In the genomic region with DNA sequence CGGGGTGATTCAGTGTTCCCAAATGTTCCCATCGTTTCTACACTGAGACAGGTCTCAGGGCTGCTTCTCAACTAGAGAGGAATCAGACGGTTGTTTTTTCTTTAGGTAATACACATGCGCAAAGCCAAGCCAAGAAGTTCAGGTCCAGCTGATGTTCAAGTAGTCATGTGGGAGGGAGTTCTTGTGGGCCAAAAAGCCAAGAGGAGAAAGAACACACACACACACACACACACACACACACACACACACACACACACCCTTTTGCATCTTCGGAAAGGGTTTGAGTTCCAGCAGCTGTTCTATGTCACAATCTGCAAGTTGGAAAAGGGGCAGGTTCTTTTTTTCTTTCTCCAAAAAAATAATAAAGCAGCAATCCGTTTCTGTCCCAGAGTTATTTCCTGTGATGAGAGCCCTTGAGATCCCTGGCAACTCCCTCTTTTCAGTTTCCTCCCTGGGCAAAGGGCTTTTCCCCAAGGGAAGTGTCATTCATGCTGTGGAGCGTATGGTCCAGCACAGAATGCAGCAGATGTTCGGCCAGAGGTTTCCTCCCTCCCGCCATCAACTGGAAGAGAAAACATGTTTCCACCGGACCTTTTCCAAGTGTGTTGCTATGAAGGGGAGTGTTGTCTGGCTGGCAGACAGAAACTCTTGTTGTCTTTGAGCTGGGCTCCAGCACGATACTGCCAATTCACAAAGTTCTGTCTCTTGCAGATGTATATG, we compare ENCODE assay signal across 8 mouse cellular contexts. TPM values are rescaled to one million over a fixed set of nuclear protein-coding genes. Genes with fewer than 3 reads are reported as not detected.
DNase-seq lines count a peak whose midpoint lies in the region; ATAC-seq and TF ChIP-seq lines count a peak whose summit lies in the region.

No protein-coding gene starts in this region.

- peak; percentile 18 for DNase-seq in midbrain, postnatal 0 days (ENCODE audit: low spot score)
- peak; percentile 81 for DNase-seq in kidney, postnatal 10 days
- DNase-seq in ovary, postnatal 14 days (ENCODE audit: low spot score): peak; percentile 58
- no peak for DNase-seq in cerebellum, adult 8-10 months

- H3K27me3 ChIP-seq in midbrain, postnatal 0 days (ENCODE audit: insufficient read depth, low read length): no peaks in the 10 kb centered on the region
- peaks cover 38% of the 10 kb centered on the region for H3K27me3 ChIP-seq in midbrain, embryonic 13.5 days
- H3K27me3 ChIP-seq in heart, embryonic 11.5 days (ENCODE audit: control insufficient read depth, insufficient read depth, low read length): no peaks in the 10 kb centered on the region
- H3K27me3 ChIP-seq in midbrain, embryonic 16.5 days (ENCODE audit: control insufficient read depth, insufficient read depth, low read depth, low read length): peaks cover 2% of the 10 kb centered on the region; the same call in 1 of the 2 replicates

- H3K4me3 ChIP-seq in midbrain, postnatal 0 days (ENCODE audit: low read depth, low read length): no peak overlapping the region
- H3K4me3 ChIP-seq in midbrain, embryonic 13.5 days (replicated peaks): no peak overlapping the region
- peak overlapping the region; percentile 22 for H3K4me3 ChIP-seq in heart, embryonic 11.5 days (ENCODE audit: low read depth, low read length)
- H3K4me3 ChIP-seq in midbrain, embryonic 16.5 days (ENCODE audit: low read depth, low read length): no peak overlapping the region

- no peak for TF ChIP-seq CTCF in midbrain, postnatal 0 days (IDR thresholded peaks at IDR 0.05)

- no peak overlapping the region for H3K4me2 ChIP-seq in midbrain, postnatal 0 days (ENCODE audit: low read depth, low read length, poor library complexity, severe bottlenecking)
- H3K4me2 ChIP-seq in midbrain, embryonic 13.5 days (replicated peaks): no peak overlapping the region
- H3K4me2 ChIP-seq in heart, embryonic 11.5 days: peak overlapping the region; percentile 63
- no peak overlapping the region for H3K4me2 ChIP-seq in midbrain, embryonic 16.5 days (ENCODE audit: low read length)

- H3K27ac ChIP-seq in midbrain, postnatal 0 days (ENCODE audit: low read depth, low read length): no peak overlapping the region
- no peak overlapping the region for H3K27ac ChIP-seq in midbrain, embryonic 13.5 days
- H3K27ac ChIP-seq in heart, embryonic 11.5 days (ENCODE audit: low read depth, low read length): peak overlapping the region; percentile 60
- H3K27ac ChIP-seq in midbrain, embryonic 16.5 days (ENCODE audit: low read length): no peak overlapping the region

- H3K36me3 ChIP-seq in midbrain, postnatal 0 days (ENCODE audit: insufficient read depth, low read length): no peaks in the 10 kb centered on the region
- H3K36me3 ChIP-seq in midbrain, embryonic 13.5 days: no peaks in the 10 kb centered on the region
- no peaks in the 10 kb centered on the region for H3K36me3 ChIP-seq in heart, embryonic 11.5 days (ENCODE audit: control insufficient read depth, insufficient read depth, low read length)
- no peaks in the 10 kb centered on the region for H3K36me3 ChIP-seq in midbrain, embryonic 16.5 days (ENCODE audit: control insufficient read depth, insufficient read depth, low read length)

- 58% methylated on average over 11 of the region's 11 CpGs for WGBS in midbrain, postnatal 0 days
- WGBS in midbrain, embryonic 13.5 days: 55% methylated on average over 11 of the region's 11 CpGs
- WGBS in heart, embryonic 11.5 days (ENCODE audit: insufficient replicate concordance): 30% methylated on average over 11 of the region's 11 CpGs
- WGBS in midbrain, embryonic 16.5 days: 50% methylated on average over 11 of the region's 11 CpGs

- 0 out of 2 replicates have a peak, but pooled peaks cover 5% of the 10 kb centered on the region for H3K4me1 ChIP-seq in midbrain, postnatal 0 days (ENCODE audit: insufficient read depth, low read length)
- H3K4me1 ChIP-seq in midbrain, embryonic 13.5 days (replicated peaks): 0 out of 2 replicates have a peak, but pooled peaks cover 5% of the 10 kb centered on the region
- H3K4me1 ChIP-seq in heart, embryonic 11.5 days (ENCODE audit: control insufficient read depth, insufficient read depth, low read length): peaks cover 16% of the 10 kb centered on the region
- peaks cover 8% of the 10 kb centered on the region; the same call in 1 of the 2 replicates for H3K4me1 ChIP-seq in midbrain, embryonic 16.5 days (ENCODE audit: control insufficient read depth, insufficient read depth, low read length)

- no peak overlapping the region for H3K9ac ChIP-seq in midbrain, postnatal 0 days (replicated peaks; ENCODE audit: low read length, poor library complexity, severe bottlenecking)
- H3K9ac ChIP-seq in midbrain, embryonic 13.5 days (replicated peaks): no peak overlapping the region
- H3K9ac ChIP-seq in heart, embryonic 11.5 days (ENCODE audit: low read depth, low read length): no peak overlapping the region
- H3K9ac ChIP-seq in midbrain, embryonic 16.5 days (ENCODE audit: low read depth, low read length): no peak overlapping the region

- ATAC-seq in midbrain, postnatal 0 days (ENCODE audit: low FRiP score): no peak
- no peak for ATAC-seq in midbrain, embryonic 13.5 days
- ATAC-seq in heart, embryonic 11.5 days (replicated peaks; ENCODE audit: insufficient number of reproducible peaks, low FRiP score, low TSS enrichment): peak; percentile 14; the same call in 1 of the 2 replicates
- no peak for ATAC-seq in midbrain, embryonic 16.5 days
- no peak for ATAC-seq in activated CD4-positive, CD25-positive, alpha-beta regulatory T cell, adult 4 months

- H3K9me3 ChIP-seq in midbrain, postnatal 0 days (ENCODE audit: low read length): no peaks in the 10 kb centered on the region
- no peaks in the 10 kb centered on the region for H3K9me3 ChIP-seq in midbrain, embryonic 13.5 days
- no peaks in the 10 kb centered on the region for H3K9me3 ChIP-seq in heart, embryonic 11.5 days (replicated peaks; ENCODE audit: control insufficient read depth, low read length)
- H3K9me3 ChIP-seq in midbrain, embryonic 16.5 days (replicated peaks; ENCODE audit: control insufficient read depth, low read length, poor library complexity, severe bottlenecking): no peaks in the 10 kb centered on the region

RNA-seq across cellular contexts. Expression of a gene that starts 10.7 kb away (rescaled TPM):
- 10.8 and 16.0 TPM in 2 replicates for total RNA-seq in midbrain, postnatal 0 days (2014; rRNA removed)
- polyA plus RNA-seq in midbrain, postnatal 0 days (2015; fragmentation: Nextera tagmentation; extraction: Ambion mirVana): 8.4 and 8.9 TPM in 2 replicates
- 18.3 and 18.9 TPM in 2 replicates for polyA plus RNA-seq in midbrain, embryonic 13.5 days (2015; fragmentation: Nextera tagmentation; extraction: Ambion mirVana)
- polyA plus RNA-seq in heart, embryonic 11.5 days (2014; fragmentation: Nextera tagmentation; extraction: Ambion mirVana): 38.3 and 53.0 TPM in 2 replicates
- polyA plus RNA-seq in midbrain, embryonic 16.5 days (2015; fragmentation: Nextera tagmentation; extraction: Ambion mirVana): 17.5 and 19.3 TPM in 2 replicates
- polyA plus RNA-seq in activated CD4-positive, CD25-positive, alpha-beta regulatory T cell, adult 4 months (2017; shearing (Covaris generic)): 100 to 1,000 TPM; 724 to 833 TPM

Comparison
In these comparisons a context has a peak if more than half of its experiments do, and no peak if none do; other contexts are left out.
1. RNA of a gene that starts 10.7 kb away (polyA plus RNA-seq): 724 to 833 TPM in activated CD4-positive, CD25-positive, alpha-beta regulatory T cell, adult 4 months; 38.3 to 53.0 TPM in heart, embryonic 11.5 days, 18.3 to 18.9 TPM in midbrain, embryonic 13.5 days, 17.5 to 19.3 TPM in midbrain, embryonic 16.5 days and 8.4 to 8.9 TPM in midbrain, postnatal 0 days; every median in the first group is over 10 times any median in the second.